Mouse (Mus musculus) kidney, postnatal 36 days (tissue): Measurements from ENCODE around the gene Tgfbi.
A peak's percentile ranks its signal among the peaks of the same experiment; 100 is the strongest.

Experiments used
- DNase-seq, 2 experiments: peaks; one replicate each; pipeline ENCODE4 v3.0.0; 2021 to 2022; ENCODE audit warnings: mixed read lengths in 2 of 2

The Tgfbi gene

GRCm38 (mm10) chr13:56641746-56642145 lies 32.4 kb downstream of the Tgfbi start:
- DNase-seq = peak in 1 of 2 experiments; percentile 67

GRCm38 (mm10) chr13:56644031-56644430 lies 34.7 kb downstream of the Tgfbi start:
- no peak for DNase-seq

GRCm38 (mm10) chr13:56645744-56646143 lies 36.4 kb downstream of the Tgfbi start:
- DNase-seq = peak; percentile 33 to 57

GRCm38 (mm10) chr13:56647597-56648405 lies 38.5 kb downstream of the Tgfbi start:
- peak; percentile 79 to 82 for DNase-seq

- no peak for DNase-seq
These were observed 40.7 kb downstream of the Tgfbi start for GRCm38 (mm10) chr13:56650020-56650419.

GRCm38 (mm10) chr13:56652381-56652780 lies 43.1 kb downstream of the Tgfbi start:
- peak; percentile 32 to 35 for DNase-seq

- DNase-seq = peak in 1 of 2 experiments; percentile 20
These were observed 44.9 kb downstream of the Tgfbi start for GRCm38 (mm10) chr13:56654176-56654575.

- DNase-seq = peak; percentile 74 to 93
These were observed 48.7 kb downstream of the Tgfbi start for GRCm38 (mm10) chr13:56657946-56658512.

GRCm38 (mm10) chr13:56658931-56659330 lies 49.6 kb downstream of the Tgfbi start:
- no peak for DNase-seq

- DNase-seq = peak in 1 of 2 experiments; percentile 35
These were observed 52.7 kb downstream of the Tgfbi start for GRCm38 (mm10) chr13:56661914-56662621.

GRCm38 (mm10) chr13:56664256-56665170 lies 55.2 kb downstream of the Tgfbi start:
- DNase-seq = peak in 1 of 2 experiments; percentile 10

- no peak for DNase-seq
These were observed 61.9 kb downstream of the Tgfbi start for GRCm38 (mm10) chr13:56671206-56671605.

- DNase-seq = no peak
These were observed 68.4 kb downstream of the Tgfbi start for GRCm38 (mm10) chr13:56677731-56678130.

GRCm38 (mm10) chr13:56678188-56678787 lies 69.0 kb downstream of the Tgfbi start:
- peak; percentile 63 to 71 for DNase-seq

GRCm38 (mm10) chr13:56678826-56679504 lies 69.6 kb downstream of the Tgfbi start:
- DNase-seq = no peak

GRCm38 (mm10) chr13:56681924-56682323 lies 72.6 kb downstream of the Tgfbi start:
- DNase-seq = no peak

- DNase-seq = peak in 1 of 2 experiments; percentile 29
These were observed 73.0 kb downstream of the Tgfbi start for GRCm38 (mm10) chr13:56682326-56682725.

- no peak for DNase-seq
These were observed 74.0 kb downstream of the Tgfbi start for GRCm38 (mm10) chr13:56683306-56683705.
